Comparison of ENCODE assay signal across 8 mouse cellular contexts in the genomic region with DNA sequence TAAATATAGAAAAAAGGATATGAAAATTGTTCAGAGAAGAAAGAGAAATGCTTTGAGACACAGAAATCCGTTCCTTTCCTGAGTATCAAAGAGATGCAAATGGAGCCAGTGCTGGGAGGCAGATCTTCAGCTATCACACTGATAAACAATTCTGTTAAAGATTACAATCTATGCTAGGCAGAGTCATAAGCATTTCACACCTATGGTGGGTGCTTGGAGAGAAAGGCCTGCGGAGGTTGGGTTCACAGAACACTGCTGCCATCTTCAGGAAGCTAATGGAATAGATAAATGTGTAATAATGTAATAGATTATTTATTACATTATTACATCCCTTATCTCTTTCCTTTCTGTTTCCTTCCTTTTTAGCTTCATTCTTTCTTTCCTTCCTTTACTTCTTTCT.
DNase-seq lines count a peak whose midpoint lies in the region; ATAC-seq and TF ChIP-seq lines count a peak whose summit lies in the region.

No protein-coding gene starts in this region.

- no peak overlapping the region for H3K27ac ChIP-seq in heart, embryonic 11.5 days (ENCODE audit: low read depth, low read length)

- no peak for ATAC-seq in heart, embryonic 11.5 days (replicated peaks; ENCODE audit: insufficient number of reproducible peaks, low FRiP score, low TSS enrichment)
- no peak for ATAC-seq in megakaryocyte, adult 5-6 weeks (ENCODE audit: poor library complexity, severe bottlenecking)

- H3K9ac ChIP-seq in heart, embryonic 11.5 days (ENCODE audit: low read depth, low read length): no peak overlapping the region

- intact Hi-C loops in heart, postnatal 10 days (cut with DNase I): loop anchor here (1.0 to 10.0 kb wide), 4 partner anchors 462 to 1312 kb away; no protein-coding TSS in a partner anchor

- H3K36me3 ChIP-seq in heart, embryonic 11.5 days (ENCODE audit: control insufficient read depth, insufficient read depth, low read length): no peaks in the 10 kb centered on the region

- TF ChIP-seq CTCF in lung, adult 2 months (IDR thresholded peaks at IDR 0.05; ENCODE audit: insufficient read depth, low read length): peak; percentile 28; the same call in 1 of the 2 replicates

- no peaks in the 10 kb centered on the region for H3K9me3 ChIP-seq in heart, embryonic 11.5 days (replicated peaks; ENCODE audit: control insufficient read depth, low read length)

- H3K27me3 ChIP-seq in heart, embryonic 11.5 days (ENCODE audit: control insufficient read depth, insufficient read depth, low read length): peaks cover 8% of the 10 kb centered on the region; the same call in 1 of the 2 replicates

- no peak overlapping the region for H3K4me3 ChIP-seq in heart, embryonic 11.5 days (ENCODE audit: low read depth, low read length)
- H3K4me3 ChIP-seq in lung, adult 2 months (replicated peaks; ENCODE audit: extremely low read depth, low read depth, low read length): no peak overlapping the region

- DNase-seq in heart, postnatal 10 days: peak; percentile 19 to 24
- DNase-seq in 3T3-L1 (ENCODE audit: low read depth, low spot score) (peak; percentile 45), MN1 (ENCODE audit: low spot score) (peak; percentile 12)
- DNase-seq in embryo, embryonic 10.5 days (ENCODE audit: low spot score): peak; percentile 53
- peak; percentile 2 for DNase-seq in lung, adult 2 months
- DNase-seq in left cerebral cortex, adult 9 months (ENCODE audit: low spot score in 2 of 2): no peak

- no peaks in the 10 kb centered on the region for H3K4me1 ChIP-seq in heart, embryonic 11.5 days (ENCODE audit: control insufficient read depth, insufficient read depth, low read length)
- no peaks in the 10 kb centered on the region for H3K4me1 ChIP-seq in lung, adult 2 months (ENCODE audit: control insufficient read depth, insufficient read depth, low read length)

- no peak for TF ChIP-seq POLR2A in lung, adult 2 months (IDR thresholded peaks at IDR 0.05; ENCODE audit: borderline replicate concordance, extremely low read depth, low read depth, low read length)

- 11% methylated on average over 2 of the region's 2 CpGs for WGBS in heart, embryonic 11.5 days (ENCODE audit: insufficient replicate concordance)
- 16% methylated on average over 2 of the region's 2 CpGs for WGBS in lung, adult 2 months

- no peak overlapping the region for H3K4me2 ChIP-seq in heart, embryonic 11.5 days

Comparison
In these comparisons a context has a peak if more than half of its experiments do, and no peak if none do; other contexts are left out.
1. DNase-seq: peak in heart, postnatal 10 days (2 of 2), 3T3-L1 (single experiment), MN1 (single experiment), embryo, embryonic 10.5 days (single experiment) and lung, adult 2 months (single experiment); none in left cerebral cortex, adult 9 months (0 of 2).